Mouse (Mus musculus) kidney, embryonic 15.5 days (tissue): ENCODE measurements at regions not wholly inside any gene's neighbourhood (a gene's known extent, or its start where the extent isn't known, plus 50 kb on each side); places are given as distances from the start of the nearest gene placed in this dataset.

Experiments used
- ATAC-seq: fragments of 200-750 bp; cut with Nextera tagmentation; replicated peaks from 2 replicates; pipeline ENCODE4 v1.8.0; 2017; ENCODE audit warnings: moderate TSS enrichment; ENCODE audit not compliant: low FRiP score
- H3K27ac ChIP-seq: fragments of 300-500 bp; sonication (generic); 2 replicates; pipeline ENCODE4 v1.5.1; 2015; ENCODE audit warnings: mild to moderate bottlenecking, inconsistent platforms
- H3K27me3 ChIP-seq: fragments of 300-500 bp; sonication (generic); 2 replicates; pipeline ENCODE4 v1.6.1; 2015; ENCODE audit warnings: inconsistent platforms
- H3K36me3 ChIP-seq: fragments of 300-500 bp; sonication (generic); 2 replicates; pipeline ENCODE4 v1.6.1; 2015; ENCODE audit warnings: inconsistent platforms
- H3K4me1 ChIP-seq: fragments of 300-500 bp; sonication (generic); 2 replicates; pipeline ENCODE4 v1.6.1; 2015; ENCODE audit warnings: inconsistent platforms
- H3K4me2 ChIP-seq: fragments of 300-500 bp; sonication (generic); 2 replicates; pipeline ENCODE4 v1.6.1; 2015; ENCODE audit warnings: moderate library complexity, mild to moderate bottlenecking, inconsistent platforms
- H3K4me3 ChIP-seq: fragments of 300-500 bp; sonication (generic); replicated peaks from 2 replicates; pipeline ENCODE4 v1.5.1; 2015; ENCODE audit warnings: mild to moderate bottlenecking, inconsistent platforms
- H3K9ac ChIP-seq: fragments of 300-500 bp; sonication (generic); 2 replicates; pipeline ENCODE4 v1.6.1; 2015; ENCODE audit warnings: mild to moderate bottlenecking, inconsistent platforms
- H3K9me3 ChIP-seq: fragments of 300-500 bp; sonication (generic); replicated peaks from 2 replicates; pipeline ENCODE4 v1.6.1; 2016; ENCODE audit warnings: inconsistent platforms
- WGBS: fragments of 180-500 bp; shearing (Covaris S2); methylation state at CpG from one replicate; pipeline ENCODE4 v1.1.7; 2015; ENCODE audit warnings: mixed read lengths; 5-methylcytosine and 5-hydroxymethylcytosine counted together

DNA sequence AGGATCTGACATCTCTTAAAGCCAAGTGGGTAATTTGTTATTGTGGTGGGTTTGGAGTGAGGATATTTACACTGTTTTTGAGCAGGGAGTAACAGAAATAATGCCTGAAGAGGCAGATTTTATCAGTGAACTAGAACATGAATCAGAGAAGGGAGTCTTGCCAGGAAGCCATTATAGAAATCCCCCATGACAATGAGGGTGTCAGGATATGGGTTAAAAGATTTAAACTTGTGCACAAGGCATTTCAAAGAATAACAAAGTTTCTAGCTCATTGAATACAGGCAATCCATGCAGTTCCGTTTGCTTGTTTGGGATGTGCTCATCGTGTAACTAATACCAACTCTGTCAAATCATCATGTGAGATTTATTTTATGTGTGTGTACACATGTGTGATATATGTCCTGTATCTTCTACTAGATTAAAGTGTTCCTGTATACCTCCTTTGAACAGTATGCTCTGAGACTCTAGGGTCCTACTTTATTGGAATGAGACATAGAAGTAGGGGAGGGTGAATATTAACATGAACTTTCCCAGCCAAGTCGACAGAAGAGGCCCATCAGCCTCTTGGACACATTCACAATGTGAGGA lies 134.0 kb upstream of the Cxxc4 start:
- Histone ChIP-seq H3K9me3 (no peaks in the 10 kb centered on the region), H3K27me3 (no peaks in the 10 kb centered on the region), H3K4me1 (peaks cover 19% of the 10 kb centered on the region), H3K36me3 (no peaks in the 10 kb centered on the region), H3K27ac (no peak overlapping the region), H3K4me2 (no peak overlapping the region), H3K9ac (no peak overlapping the region), H3K4me3 (no peak overlapping the region)
- WGBS: 28% methylated on average over 3 of the region's 3 CpGs
- ATAC-seq: peak; percentile 58

DNA sequence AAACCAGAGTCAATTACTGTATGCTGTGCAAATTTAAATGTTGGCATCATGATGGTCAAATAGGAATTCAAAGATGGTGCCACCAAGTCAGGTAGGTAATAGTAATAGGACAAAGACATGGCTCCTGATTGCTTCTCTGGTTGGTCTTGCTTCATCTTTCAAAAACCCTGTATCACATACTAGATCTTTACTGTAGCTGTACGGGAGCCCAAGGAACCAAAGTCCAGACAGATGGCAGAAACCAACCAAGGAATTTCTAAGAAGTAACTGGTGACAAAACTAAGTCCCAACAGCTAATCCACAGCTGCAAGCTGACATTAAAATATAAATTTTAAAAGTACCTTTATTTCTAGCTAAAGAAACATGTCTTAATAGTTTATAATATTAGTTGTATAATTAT lies 131.7 kb upstream of the Cxxc4 start:
- WGBS: 71% methylated on average over 1 of the region's 1 CpGs
- Histone ChIP-seq H3K27ac (no peak overlapping the region), H3K4me2 (no peak overlapping the region), H3K36me3 (no peaks in the 10 kb centered on the region), H3K9me3 (no peaks in the 10 kb centered on the region), H3K27me3 (no peaks in the 10 kb centered on the region), H3K4me3 (no peak overlapping the region), H3K9ac (no peak overlapping the region), H3K4me1 (peaks cover 13% of the 10 kb centered on the region)
- ATAC-seq: no peak

DNA sequence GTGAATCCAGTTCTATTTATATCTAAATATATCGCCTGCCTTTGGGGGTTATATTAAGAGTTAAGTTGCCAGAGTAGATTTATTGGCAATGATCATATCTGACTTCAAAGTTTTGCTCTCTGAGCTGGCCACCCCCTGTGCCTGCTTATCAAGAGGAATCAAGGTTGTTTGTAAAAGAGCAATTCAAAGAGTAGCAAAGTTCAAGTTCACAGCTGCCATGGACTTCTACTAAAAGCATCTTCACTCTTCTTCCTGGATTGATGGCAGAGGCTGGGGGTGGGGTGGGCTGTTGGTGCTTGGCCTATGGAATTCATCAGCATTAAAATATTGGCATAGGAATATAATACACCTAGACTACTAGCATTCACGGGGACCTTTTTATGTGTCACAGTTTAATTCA lies 131.2 kb upstream of the Cxxc4 start:
- Histone ChIP-seq H3K36me3 (no peaks in the 10 kb centered on the region), H3K27me3 (no peaks in the 10 kb centered on the region), H3K4me2 (no peak overlapping the region), H3K27ac (no peak overlapping the region), H3K9me3 (no peaks in the 10 kb centered on the region), H3K4me3 (no peak overlapping the region), H3K9ac (no peak overlapping the region), H3K4me1 (peaks cover 8% of the 10 kb centered on the region)
- 70% methylated on average over 2 of the region's 2 CpGs for WGBS
- ATAC-seq: no peak

DNA sequence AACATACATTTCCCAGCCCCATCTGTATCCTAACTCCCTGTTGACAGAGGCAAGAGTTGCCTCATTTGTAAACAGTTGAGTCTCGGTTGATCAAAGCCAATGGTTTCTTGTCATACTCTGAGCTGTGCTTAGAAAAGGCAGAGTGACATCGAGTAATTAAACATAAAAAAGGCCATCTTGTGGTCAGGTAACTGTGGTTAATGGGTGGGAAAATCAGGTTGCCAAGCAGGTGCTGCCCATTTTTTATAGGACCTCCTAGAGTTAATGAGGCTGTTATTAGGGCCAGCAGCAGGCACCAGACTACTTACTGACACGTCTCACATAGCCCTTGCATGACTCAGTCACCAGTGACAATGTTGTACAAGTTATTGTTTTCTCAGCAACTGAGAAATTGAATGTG lies 130.7 kb upstream of the Cxxc4 start:
- H3K4me2 ChIP-seq: no peak overlapping the region
- 28% methylated on average over 3 of the region's 3 CpGs for WGBS
- no peak overlapping the region for H3K4me3 ChIP-seq
- H3K9me3 ChIP-seq: no peaks in the 10 kb centered on the region
- peak; percentile 74 for ATAC-seq
- no peaks in the 10 kb centered on the region for H3K27me3 ChIP-seq
- H3K27ac ChIP-seq: no peak overlapping the region
- no peak overlapping the region for H3K9ac ChIP-seq
- H3K4me1 ChIP-seq: 0 out of 2 replicates have a peak, but pooled peaks cover 6% of the 10 kb centered on the region
- no peaks in the 10 kb centered on the region for H3K36me3 ChIP-seq

DNA sequence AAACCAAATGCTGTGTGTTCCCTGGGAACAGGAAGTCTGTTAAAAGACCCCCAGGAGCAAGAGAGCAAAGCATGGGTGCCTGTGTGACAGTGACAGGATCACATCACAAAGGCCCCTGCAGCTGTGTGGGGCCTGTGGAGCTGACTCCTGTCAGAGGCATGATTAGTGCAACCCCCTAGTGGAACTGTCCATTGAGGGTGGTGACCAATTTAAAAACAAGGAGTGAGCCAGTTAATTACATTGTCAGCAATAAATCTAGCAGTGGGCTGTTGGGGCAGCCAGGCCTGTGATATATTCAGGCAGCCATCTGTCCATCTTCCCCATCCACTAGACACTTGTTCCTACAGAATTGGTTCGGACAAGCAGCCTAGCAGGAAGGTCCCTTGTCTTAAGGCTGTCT lies 121.8 kb upstream of the Cxxc4 start:
- H3K9me3 ChIP-seq: no peaks in the 10 kb centered on the region
- no peaks in the 10 kb centered on the region for H3K27me3 ChIP-seq
- WGBS: 13% methylated on average over 1 of the region's 1 CpGs
- ATAC-seq: peak; percentile 94
- H3K4me2 ChIP-seq: no peak overlapping the region
- no peak overlapping the region for H3K27ac ChIP-seq
- no peak overlapping the region for H3K4me3 ChIP-seq
- H3K4me1 ChIP-seq: 0 out of 2 replicates have a peak, but pooled peaks cover 8% of the 10 kb centered on the region
- no peaks in the 10 kb centered on the region for H3K36me3 ChIP-seq
- no peak overlapping the region for H3K9ac ChIP-seq

DNA sequence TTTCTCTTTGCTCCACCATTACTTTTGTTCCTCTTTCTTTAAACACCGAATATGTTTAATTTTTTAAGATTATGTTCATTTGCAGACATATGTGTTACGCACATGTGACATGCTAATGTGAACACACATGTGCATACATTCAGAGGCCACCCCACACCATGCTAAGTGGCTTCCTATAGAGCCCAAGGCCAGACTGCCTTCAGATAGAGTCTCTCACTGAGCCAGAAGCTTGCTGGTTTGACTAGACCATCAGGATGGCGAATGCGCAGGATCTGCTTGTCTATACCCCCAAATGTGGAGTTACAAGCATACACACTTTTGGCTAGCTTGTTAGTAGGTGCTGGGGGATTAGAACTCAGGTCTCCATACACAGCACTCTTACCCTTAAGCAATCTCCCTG lies 121.3 kb upstream of the Cxxc4 start:
- Histone ChIP-seq H3K9me3 (no peaks in the 10 kb centered on the region), H3K27me3 (no peaks in the 10 kb centered on the region), H3K4me1 (0 out of 2 replicates have a peak, but pooled peaks cover 8% of the 10 kb centered on the region), H3K27ac (no peak overlapping the region), H3K36me3 (no peaks in the 10 kb centered on the region), H3K4me2 (no peak overlapping the region), H3K4me3 (no peak overlapping the region), H3K9ac (no peak overlapping the region)
- ATAC-seq: no peak
- 91% methylated on average over 4 of the region's 4 CpGs for WGBS

DNA sequence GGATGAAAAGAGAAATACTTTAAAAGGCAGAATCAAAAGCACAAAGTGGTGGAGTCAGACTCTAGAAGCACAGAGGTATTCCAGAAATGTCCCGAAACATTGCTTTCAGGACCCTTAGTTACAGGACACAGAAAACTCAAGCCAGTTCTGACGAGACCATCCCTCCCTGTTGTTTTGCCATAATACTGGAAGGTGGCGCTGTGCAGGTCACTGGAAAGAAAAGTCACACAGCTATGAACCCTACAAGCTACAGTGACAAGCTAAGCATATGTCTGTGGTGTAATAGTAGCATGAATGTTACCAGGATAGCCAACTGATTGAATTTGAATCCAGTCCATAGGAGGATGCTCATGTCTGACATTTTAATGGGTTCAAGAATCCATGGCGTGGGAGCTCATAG lies 117.4 kb upstream of the Cxxc4 start:
- H3K36me3 ChIP-seq: no peaks in the 10 kb centered on the region
- H3K4me3 ChIP-seq: no peak overlapping the region
- WGBS: 75% methylated on average over 4 of the region's 4 CpGs
- H3K4me1 ChIP-seq: 0 out of 2 replicates have a peak, but pooled peaks cover 8% of the 10 kb centered on the region
- H3K27me3 ChIP-seq: no peaks in the 10 kb centered on the region
- no peak for ATAC-seq
- H3K9ac ChIP-seq: no peak overlapping the region
- no peaks in the 10 kb centered on the region for H3K9me3 ChIP-seq
- no peak overlapping the region for H3K4me2 ChIP-seq
- H3K27ac ChIP-seq: no peak overlapping the region

DNA sequence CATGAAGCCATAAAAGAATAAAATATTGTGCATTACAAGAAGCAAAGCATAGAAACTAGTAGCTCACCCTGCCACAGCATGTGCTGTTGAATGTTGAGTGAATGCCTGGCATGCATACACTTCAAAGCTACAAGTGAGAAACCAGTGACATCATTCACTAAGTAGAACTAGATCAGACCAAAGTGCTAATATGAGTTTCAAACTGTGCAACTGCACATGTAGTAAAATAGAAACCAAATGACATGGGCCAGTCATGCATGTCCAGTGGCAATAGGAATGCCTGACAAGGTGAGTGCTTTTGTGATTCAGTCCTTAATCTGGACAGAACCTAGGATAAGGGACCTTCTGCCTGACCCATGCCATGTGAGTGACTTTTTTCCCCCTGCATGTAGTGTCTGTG lies 111.3 kb upstream of the Cxxc4 start:
- Histone ChIP-seq H3K9ac (no peak overlapping the region), H3K27me3 (no peaks in the 10 kb centered on the region), H3K9me3 (no peaks in the 10 kb centered on the region), H3K4me1 (no peaks in the 10 kb centered on the region), H3K4me2 (no peak overlapping the region), H3K4me3 (no peak overlapping the region), H3K27ac (no peak overlapping the region), H3K36me3 (no peaks in the 10 kb centered on the region)
- ATAC-seq: no peak

DNA sequence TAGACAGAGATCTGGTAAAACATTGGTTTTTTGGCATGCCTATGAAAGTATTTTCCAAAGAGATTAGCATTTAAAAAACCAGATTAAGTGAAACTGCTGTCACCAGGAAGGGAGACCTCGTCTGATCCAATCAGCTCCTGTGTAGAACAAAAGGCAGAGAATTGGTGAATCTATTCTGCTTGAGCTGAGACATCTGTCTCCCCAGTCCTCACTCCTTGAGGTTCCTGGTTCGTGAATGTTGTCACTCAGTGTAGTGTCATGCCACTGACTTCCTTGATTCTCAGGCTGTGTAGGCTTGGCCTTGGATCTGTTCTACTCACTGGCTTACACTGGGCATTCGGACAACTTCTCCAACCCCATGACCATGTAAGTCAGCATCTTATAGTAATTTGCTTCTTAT lies 105.9 kb upstream of the Cxxc4 start:
- Histone ChIP-seq H3K4me2 (no peak overlapping the region), H3K27me3 (no peaks in the 10 kb centered on the region), H3K9ac (no peak overlapping the region), H3K9me3 (no peaks in the 10 kb centered on the region), H3K4me1 (no peaks in the 10 kb centered on the region), H3K27ac (no peak overlapping the region), H3K4me3 (no peak overlapping the region), H3K36me3 (no peaks in the 10 kb centered on the region)
- ATAC-seq: no peak
- 68% methylated on average over 3 of the region's 3 CpGs for WGBS

DNA sequence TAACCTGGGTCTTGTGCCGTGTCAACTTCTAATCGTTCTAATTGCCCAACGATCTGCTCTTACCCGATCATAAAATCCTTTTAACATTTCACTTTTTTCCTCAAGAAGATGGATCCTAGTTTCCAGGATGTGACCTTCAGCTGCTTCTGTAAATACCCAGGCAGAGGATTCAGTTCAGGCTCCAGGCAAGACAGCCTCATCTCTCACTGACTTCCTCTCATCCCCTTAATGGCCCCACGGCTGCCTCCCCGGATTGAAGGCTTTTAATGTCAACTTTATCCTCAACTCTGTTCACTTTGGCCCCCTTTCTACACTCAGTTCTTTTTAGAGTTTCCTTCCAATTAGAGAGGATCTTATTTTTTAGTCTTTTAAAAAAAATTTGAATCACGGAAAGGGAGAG lies 91.0 kb upstream of the Cxxc4 start:
- ATAC-seq: no peak
- no peak overlapping the region for H3K4me3 ChIP-seq
- no peak overlapping the region for H3K27ac ChIP-seq
- no peaks in the 10 kb centered on the region for H3K36me3 ChIP-seq
- no peak overlapping the region for H3K9ac ChIP-seq
- no peaks in the 10 kb centered on the region for H3K27me3 ChIP-seq
- no peaks in the 10 kb centered on the region for H3K9me3 ChIP-seq
- peaks cover 14% of the 10 kb centered on the region for H3K4me1 ChIP-seq
- H3K4me2 ChIP-seq: peak overlapping the region; percentile 38
- 5% methylated on average over 7 of the region's 7 CpGs for WGBS

DNA sequence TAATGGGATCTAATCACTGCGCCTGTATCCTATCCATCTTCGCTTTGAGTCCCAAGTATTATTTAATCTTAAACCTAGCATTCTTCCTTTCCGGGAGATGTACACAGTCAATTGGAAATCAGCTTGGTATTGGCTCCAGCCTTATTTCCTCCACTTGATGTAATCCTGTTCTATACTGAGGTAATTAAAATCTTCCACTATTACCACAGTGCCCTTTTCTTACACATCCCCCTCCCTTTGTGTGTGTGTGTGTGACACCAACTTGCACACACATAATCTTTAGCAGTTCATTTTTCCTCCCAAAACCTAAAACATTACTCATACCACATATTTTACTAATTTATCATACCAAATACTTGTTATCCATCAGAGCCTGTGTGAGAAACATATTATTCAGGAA lies 90.3 kb upstream of the Cxxc4 start:
- no peaks in the 10 kb centered on the region for H3K36me3 ChIP-seq
- 0 out of 2 replicates have a peak, but pooled peaks have one; percentile 30 for ATAC-seq

DNA sequence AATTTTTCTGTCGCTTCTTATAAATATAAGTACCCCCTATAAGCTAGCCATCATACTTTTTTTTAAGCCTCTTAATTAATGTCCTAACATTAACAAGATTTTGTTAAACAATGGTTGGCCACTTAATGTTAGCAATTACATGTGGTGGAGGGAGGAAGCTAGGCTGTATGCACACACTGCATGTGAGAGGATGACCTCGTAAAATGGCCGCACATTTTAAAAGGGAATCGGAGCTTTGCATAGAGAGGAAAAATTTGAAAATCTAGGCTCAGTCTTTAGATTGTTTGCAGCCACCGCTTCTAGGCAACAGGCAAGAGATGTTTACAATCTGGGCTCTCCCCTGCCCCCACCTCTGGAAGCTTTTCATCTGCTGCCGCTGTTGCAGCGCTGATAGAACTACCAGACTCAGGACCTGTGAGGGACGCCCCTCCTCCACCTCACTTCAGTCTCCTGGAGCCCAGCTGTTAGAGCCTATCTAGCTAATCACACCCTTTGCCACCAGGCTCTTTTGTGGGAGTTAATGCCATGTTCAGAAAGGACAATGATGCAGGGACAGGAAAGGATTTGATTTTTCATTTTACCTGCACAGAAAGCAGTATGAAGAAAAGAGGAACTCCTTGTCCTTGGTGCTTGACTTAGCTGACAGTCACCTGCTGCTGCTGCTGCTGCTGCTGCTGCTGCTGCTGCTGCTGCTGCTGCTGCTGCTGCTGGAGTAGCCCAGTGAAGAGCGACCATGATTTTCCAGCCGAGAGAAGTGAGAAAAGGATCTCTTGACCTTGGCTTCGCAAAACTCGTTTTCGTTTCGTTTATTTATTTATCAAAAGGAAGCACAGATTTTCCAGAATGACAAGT lies 89.7 kb upstream of the Cxxc4 start:
- no peaks in the 10 kb centered on the region for H3K36me3 ChIP-seq
- no peak overlapping the region for H3K27ac ChIP-seq
- WGBS: 13% methylated on average over 14 of the region's 14 CpGs

More for the DNA sequence above, 90.3 kb upstream of the Cxxc4 start:
- Histone ChIP-seq H3K4me3 (no peak overlapping the region), H3K27ac (no peak overlapping the region), H3K4me2 (no peak overlapping the region), H3K9me3 (no peaks in the 10 kb centered on the region), H3K27me3 (no peaks in the 10 kb centered on the region), H3K4me1 (peaks cover 14% of the 10 kb centered on the region), H3K9ac (no peak overlapping the region)
- 88% methylated on average over 3 of the region's 3 CpGs for WGBS

More for the DNA sequence above, 89.7 kb upstream of the Cxxc4 start:
- 0 out of 2 replicates have a peak overlapping the region, but pooled peaks have one; percentile 23 for H3K9ac ChIP-seq
- H3K27me3 ChIP-seq: no peaks in the 10 kb centered on the region
- no peaks in the 10 kb centered on the region for H3K9me3 ChIP-seq
- H3K4me2 ChIP-seq: peak overlapping the region; percentile 57
- H3K4me1 ChIP-seq: peaks cover 14% of the 10 kb centered on the region
- H3K4me3 ChIP-seq: peak overlapping the region; percentile 31
- ATAC-seq: peak; percentile 92
